Mouse (Mus musculus) heart, adult 8-10 months (tissue): ENCODE measurements around the gene Rnf223. TPM values are rescaled to one million over a fixed set of nuclear protein-coding genes. Genes with fewer than 3 reads are reported as not detected.
"Not testable (repeated sequence)": the region's sequence is repeated elsewhere in the genome, so short reads cannot be mapped to it uniquely, and the experiment has no call there.

Source experiments
- DNase-seq: peaks from one replicate; pipeline ENCODE4 v3.0.0; 2022; ENCODE audit warnings: low spot score
- total RNA-seq, 4 experiments: library from RNA; stranded (reverse); gene quantifications; 2 replicates each; pipeline ENCODE4 v1.2.4; 2022

Rnf223 gene
- total RNA-seq, 4 experiments from 2014 or later, result 0.09 TPM; not detected in 3

- DNase-seq, result no peak
Measured at GRCm38 (mm10) chr4:156128746-156129145, 1.6 kb upstream of the Rnf223 start.

- no peak for DNase-seq
Measured at GRCm38 (mm10) chr4:156130940-156131339, 627 bp downstream of the Rnf223 start.

- no peak for DNase-seq
Measured at GRCm38 (mm10) chr4:156133334-156133733, 3.0 kb downstream of the Rnf223 start.

GRCm38 (mm10) chr4:156133943-156134605, 3.8 kb downstream of the Rnf223 start:
- DNase-seq, result no peak

- DNase-seq, result no peak
Measured at GRCm38 (mm10) chr4:156135112-156135511, 4.8 kb downstream of the Rnf223 start.

- DNase-seq, result no peak
Measured at GRCm38 (mm10) chr4:156135801-156136200, 5.5 kb downstream of the Rnf223 start.

GRCm38 (mm10) chr4:156136285-156137100, 6.2 kb downstream of the Rnf223 start:
- DNase-seq, result no peak

- DNase-seq, result not testable (repeated sequence)
Measured at GRCm38 (mm10) chr4:156150887-156151286, 20.6 kb downstream of the Rnf223 start.

- no peak for DNase-seq
Measured at GRCm38 (mm10) chr4:156154771-156155170, 24.5 kb downstream of the Rnf223 start.

- no peak for DNase-seq
Measured at GRCm38 (mm10) chr4:156166477-156166876, 36.2 kb downstream of the Rnf223 start.

GRCm38 (mm10) chr4:156168611-156169010, 38.3 kb downstream of the Rnf223 start:
- no peak for DNase-seq

- no peak for DNase-seq
Measured at GRCm38 (mm10) chr4:156169129-156169528, 38.8 kb downstream of the Rnf223 start.

- DNase-seq, result peak; percentile 66
Measured at GRCm38 (mm10) chr4:156171828-156172227, 41.5 kb downstream of the Rnf223 start.

GRCm38 (mm10) chr4:156177630-156178029, 47.3 kb downstream of the Rnf223 start:
- no peak for DNase-seq

Other genes with a start within 250 kb of the Rnf223 start
- 10 to 100 TPM in 3 of 4 experiments, 1 to 10 TPM in 1; 9.6 to 11.9 (median 10.9) TPM for gene Pusl1, start 238.7 kb upstream of the Rnf223 start, total RNA-seq
- gene Acap3, start 238.7 kb upstream of the Rnf223 start, total RNA-seq, result 10 to 100 TPM in 2 of 4 experiments, 1 to 10 TPM in 2; 9.5 to 13.8 (median 10.9) TPM
- gene Ube2j2, start 186.7 kb upstream of the Rnf223 start, total RNA-seq, result 10 to 100 TPM; 46.5 to 51.6 (median 49.3) TPM
- gene C1qtnf12, start 168.2 kb upstream of the Rnf223 start, total RNA-seq, result 10 to 100 TPM; 17.5 to 20.9 (median 18.4) TPM
- 1 to 10 TPM; 2.6 to 3.2 (median 2.8) TPM for gene B3galt6, start 137.9 kb upstream of the Rnf223 start, total RNA-seq
- gene Sdf4, start 137.6 kb upstream of the Rnf223 start, total RNA-seq, result 100 to 1,000 TPM in 1 of 4 experiments, 10 to 100 TPM in 3; 72.8 to 103 (median 87.1) TPM
- not detected for gene Tnfrsf4, start 116.7 kb upstream of the Rnf223 start, total RNA-seq
- under 1 TPM in 2 of 4 experiments, not detected in 2; 0.25 to 0.75 TPM for gene Tnfrsf18, start 104.3 kb upstream of the Rnf223 start, total RNA-seq
- under 1 TPM in 1 of 4 experiments, not detected in 3; 0.28 TPM for gene Ttll10, start 71.1 kb upstream of the Rnf223 start, total RNA-seq
- 1 to 10 TPM; 2.1 to 3.3 (median 2.3) TPM for gene 9430015G10Rik, start 20.5 kb upstream of the Rnf223 start, total RNA-seq
- 10 to 100 TPM; 21.0 to 27.6 (median 24.5) TPM for gene Agrn, start 67.0 kb downstream of the Rnf223 start, total RNA-seq
- gene Isg15, start 70.3 kb downstream of the Rnf223 start, total RNA-seq, result 1 to 10 TPM; 1.7 to 2.8 (median 2.0) TPM
- gene AW011738, start 72.8 kb downstream of the Rnf223 start, total RNA-seq, result 10 to 100 TPM; 10.1 to 14.4 (median 12.2) TPM
- 100 to 1,000 TPM; 327 to 378 (median 333) TPM for gene Perm1, start 85.4 kb downstream of the Rnf223 start, total RNA-seq
- 10 to 100 TPM in 3 of 4 experiments, 1 to 10 TPM in 1; 9.5 to 11.8 (median 10.9) TPM for gene Plekhn1, start 104.3 kb downstream of the Rnf223 start, total RNA-seq
- 10 to 100 TPM; 22.1 to 24.5 (median 22.8) TPM for gene Noc2l, start 105.5 kb downstream of the Rnf223 start, total RNA-seq
- under 1 TPM in 2 of 4 experiments, not detected in 2; 0.22 TPM for gene Samd11, start 125.1 kb downstream of the Rnf223 start, total RNA-seq
- gene Vmn2r-ps159, start 200.6 kb downstream of the Rnf223 start, total RNA-seq, result not detected